Mouse (Mus musculus): ENCODE measurements around the gene Cyp2u1.

The Cyp2u1 gene

GRCm38 (mm10) chr3:131255399-131255981 lies 47.5 kb downstream of the Cyp2u1 start:
- DNase-seq (ENCODE audit: low read depth, low spot score), result no peak

GRCm38 (mm10) chr3:131254991-131255390 lies 48.0 kb downstream of the Cyp2u1 start:
- DNase-seq (ENCODE audit: low read depth, low spot score), result no peak

GRCm38 (mm10) chr3:131251601-131252000 lies 51.4 kb downstream of the Cyp2u1 start:
- DNase-seq (ENCODE audit: low read depth, low spot score), result no peak

GRCm38 (mm10) chr3:131250978-131251377 lies 52.0 kb downstream of the Cyp2u1 start:
- no peak for DNase-seq (ENCODE audit: low read depth, low spot score)

GRCm38 (mm10) chr3:131250283-131250682 lies 52.7 kb downstream of the Cyp2u1 start:
- no peak for DNase-seq (ENCODE audit: low read depth, low spot score)

- no peak for DNase-seq (ENCODE audit: low read depth, low spot score)
Measured at GRCm38 (mm10) chr3:131248444-131248843, 54.6 kb downstream of the Cyp2u1 start.

GRCm38 (mm10) chr3:131247851-131248250 lies 55.2 kb downstream of the Cyp2u1 start:
- DNase-seq (ENCODE audit: low read depth, low spot score), result no peak

- DNase-seq (ENCODE audit: low read depth, low spot score), result no peak
Measured at GRCm38 (mm10) chr3:131247447-131247846, 55.6 kb downstream of the Cyp2u1 start.

GRCm38 (mm10) chr3:131246579-131247046 lies 56.4 kb downstream of the Cyp2u1 start:
- DNase-seq (ENCODE audit: low read depth, low spot score), result no peak

GRCm38 (mm10) chr3:131245766-131246578 lies 57.1 kb downstream of the Cyp2u1 start:
- DNase-seq (ENCODE audit: low read depth, low spot score), result peak; percentile 4
